Mouse (Mus musculus) E14TG2a.4 (cell line): Measurements from ENCODE around the gene Ccn1.

Source experiments
- CTCF ChIP-seq: conservative IDR thresholded peaks from 2 replicates; pipeline ENCODE4 v1.5.1; 2014; ENCODE audit warnings: low read length
- POU5F1 ChIP-seq: IDR thresholded peaks from 2 replicates; pipeline ENCODE4 v1.6.1; 2014; ENCODE audit warnings: low read length, borderline replicate concordance

- TF ChIP-seq CTCF = no peak
- no peak for TF ChIP-seq POU5F1
Observed at GRCm38 (mm10) chr3:145623047-145623446, 26.7 kb downstream of the Ccn1 start.
